Mouse (Mus musculus) urinary bladder, postnatal 4 days (tissue): Measurements from ENCODE around the gene Fsd2.

Source experiments
- DNase-seq, 2 experiments: peaks; one replicate each; pipeline ENCODE4 v3.0.0; 2021 to 2022; ENCODE audit warnings: low spot score in 2 of 2

The Fsd2 gene

GRCm38 (mm10) chr7:81542934-81543333, 23.8 kb downstream of the Fsd2 start:
- no peak for DNase-seq

GRCm38 (mm10) chr7:81541924-81542524, 24.7 kb downstream of the Fsd2 start:
- no peak for DNase-seq

GRCm38 (mm10) chr7:81540999-81541398, 25.7 kb downstream of the Fsd2 start:
- DNase-seq = no peak

GRCm38 (mm10) chr7:81539565-81539964, 27.2 kb downstream of the Fsd2 start:
- DNase-seq = no peak

GRCm38 (mm10) chr7:81538070-81538675, 28.6 kb downstream of the Fsd2 start:
- DNase-seq = no peak

- DNase-seq = no peak
Observed at GRCm38 (mm10) chr7:81536478-81536877, 30.3 kb downstream of the Fsd2 start.

- no peak for DNase-seq
Observed at GRCm38 (mm10) chr7:81531462-81531861, 35.3 kb downstream of the Fsd2 start.

- DNase-seq = no peak
Observed at GRCm38 (mm10) chr7:81528918-81529317, 37.8 kb downstream of the Fsd2 start.

GRCm38 (mm10) chr7:81523663-81524017, 43.1 kb downstream of the Fsd2 start:
- DNase-seq = no peak

- peak; percentile 85 to 89 for DNase-seq
Observed at GRCm38 (mm10) chr7:81523008-81523662, 43.6 kb downstream of the Fsd2 start.

- no peak for DNase-seq
Observed at GRCm38 (mm10) chr7:81516154-81517030, 50.4 kb downstream of the Fsd2 start.

- no peak for DNase-seq
Observed at GRCm38 (mm10) chr7:81514906-81515590, 51.7 kb downstream of the Fsd2 start.

GRCm38 (mm10) chr7:81501050-81501449, 65.7 kb downstream of the Fsd2 start:
- DNase-seq = no peak

GRCm38 (mm10) chr7:81498181-81498580, 68.6 kb downstream of the Fsd2 start, which contains the start of gene BC048679:
Gene BC048679 (minus strand): TSS chr7:81498281.
- DNase-seq = no peak

- no peak for DNase-seq
Observed at GRCm38 (mm10) chr7:81497171-81497570, 69.6 kb downstream of the Fsd2 start.

- peak; percentile 63 to 73 for DNase-seq
Observed at GRCm38 (mm10) chr7:81493331-81494021, 73.3 kb downstream of the Fsd2 start, which contains the start of gene Ap3b2. Gene Ap3b2 (minus strand): TSS chr7:81493925.

- DNase-seq = no peak
Observed at GRCm38 (mm10) chr7:81492628-81493027, 74.1 kb downstream of the Fsd2 start.

- DNase-seq = no peak
Observed at GRCm38 (mm10) chr7:81489649-81490048, 77.1 kb downstream of the Fsd2 start.
